Mouse (Mus musculus) embryo, embryonic 10 days (tissue): ENCODE results near the gene Hils1.

ENCODE experiments used
- DNase-seq: peaks from one replicate; pipeline ENCODE4 v3.0.0-alpha.2; 2015; ENCODE audit warnings: low spot score

Gene Hils1

GRCm38 (mm10) chr11:94967419-94967818, at the start of gene Hils1:
Gene Hils1 (plus strand): TSS chr11:94967593.
- no peak for DNase-seq

- no peak for DNase-seq
These were observed 49.7 kb upstream of the Hils1 start for GRCm38 (mm10) chr11:94917717-94918116.

- no peak for DNase-seq
These were observed 46.4 kb upstream of the Hils1 start for GRCm38 (mm10) chr11:94920996-94921401.

GRCm38 (mm10) chr11:94924977-94925376, 42.4 kb upstream of the Hils1 start:
- no peak for DNase-seq

- DNase-seq: no peak
These were observed 41.0 kb upstream of the Hils1 start for GRCm38 (mm10) chr11:94926431-94926830.

- peak; percentile 50 for DNase-seq
These were observed 39.6 kb upstream of the Hils1 start for GRCm38 (mm10) chr11:94927771-94928291.

GRCm38 (mm10) chr11:94928820-94929219, 38.6 kb upstream of the Hils1 start:
- DNase-seq: peak; percentile 92

- DNase-seq: peak; percentile 46
These were observed 37.8 kb upstream of the Hils1 start for GRCm38 (mm10) chr11:94929599-94929998.

- DNase-seq: peak; percentile 40
These were observed 37.2 kb upstream of the Hils1 start for GRCm38 (mm10) chr11:94930151-94930550.

GRCm38 (mm10) chr11:94933584-94933983, 33.8 kb upstream of the Hils1 start:
- DNase-seq: peak; percentile 21

- DNase-seq: no peak
These were observed 32.9 kb upstream of the Hils1 start for GRCm38 (mm10) chr11:94934526-94934925.

GRCm38 (mm10) chr11:94936045-94936444, 31.3 kb upstream of the Hils1 start, which contains the start of gene Col1a1:
Gene Col1a1 (plus strand): TSS chr11:94936224.
- no peak for DNase-seq

- DNase-seq: peak; percentile 98
These were observed 30.5 kb upstream of the Hils1 start for GRCm38 (mm10) chr11:94936851-94937295.

- DNase-seq: no peak
These were observed 30.0 kb upstream of the Hils1 start for GRCm38 (mm10) chr11:94937335-94937781.

- DNase-seq: peak; percentile 40
These were observed 29.6 kb upstream of the Hils1 start for GRCm38 (mm10) chr11:94937787-94938186.

GRCm38 (mm10) chr11:94938296-94938695, 29.1 kb upstream of the Hils1 start:
- DNase-seq: no peak

- peak; percentile 89 for DNase-seq
These were observed 28.1 kb upstream of the Hils1 start for GRCm38 (mm10) chr11:94939280-94939679.

GRCm38 (mm10) chr11:94941121-94941520, 26.3 kb upstream of the Hils1 start:
- no peak for DNase-seq

- no peak for DNase-seq
These were observed 25.6 kb upstream of the Hils1 start for GRCm38 (mm10) chr11:94941776-94942175.

GRCm38 (mm10) chr11:94942282-94943023, 24.9 kb upstream of the Hils1 start:
- DNase-seq: peak; percentile 38

- no peak for DNase-seq
These were observed 24.3 kb upstream of the Hils1 start for GRCm38 (mm10) chr11:94943054-94943453.

- DNase-seq: no peak
These were observed 23.1 kb upstream of the Hils1 start for GRCm38 (mm10) chr11:94944295-94944694.

GRCm38 (mm10) chr11:94945236-94945635, 22.2 kb upstream of the Hils1 start:
- DNase-seq: no peak

GRCm38 (mm10) chr11:94952169-94952568, 15.2 kb upstream of the Hils1 start:
- no peak for DNase-seq
